Mouse (Mus musculus) monocyte, adult 5-6 weeks (primary cell): ENCODE results near the gene Tlx1. TPM values are rescaled to one million over a fixed set of nuclear protein-coding genes. Genes with fewer than 3 reads are reported as not detected.
A peak's percentile ranks its signal among the peaks of the same experiment; 100 is the strongest.

Experiments
- ATAC-seq: fragments of 153-309, 156-312 bp; replicated peaks from 2 replicates; pipeline ENCODE4 v1.8.0; 2017; ENCODE audit warnings: mild to moderate bottlenecking; ENCODE audit not compliant: low TSS enrichment, insufficient number of reproducible peaks, severe bottlenecking, poor library complexity, low FRiP score
- total RNA-seq: library from RNA; stranded (forward); fragments of 200-1000, 200-491, 200-594 nt; gene quantifications from 3 replicates; pipeline ENCODE4 v1.2.3, GENCODE M21; 2017

The Tlx1 gene
- total RNA-seq, 1 experiment from 2014 or later = not detected

DNA sequence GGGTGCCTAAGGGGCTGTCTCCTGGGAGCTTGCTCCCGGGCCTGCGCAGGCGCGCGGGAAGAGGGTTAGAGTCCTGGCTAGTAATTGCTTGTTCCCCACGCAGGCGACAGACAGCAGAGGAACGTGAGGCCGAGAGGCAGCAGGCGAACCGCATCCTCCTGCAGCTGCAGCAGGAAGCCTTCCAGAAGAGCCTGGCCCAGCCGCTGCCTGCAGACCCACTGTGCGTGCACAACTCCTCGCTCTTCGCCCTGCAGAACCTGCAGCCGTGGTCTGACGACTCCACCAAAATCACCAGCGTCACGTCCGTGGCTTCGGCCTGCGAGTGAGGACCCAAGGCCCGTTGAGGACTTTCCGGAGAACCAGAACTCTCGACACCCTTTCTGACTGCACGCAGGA is 5.3 kb downstream of the Tlx1 start:
- no peak for ATAC-seq

DNA sequence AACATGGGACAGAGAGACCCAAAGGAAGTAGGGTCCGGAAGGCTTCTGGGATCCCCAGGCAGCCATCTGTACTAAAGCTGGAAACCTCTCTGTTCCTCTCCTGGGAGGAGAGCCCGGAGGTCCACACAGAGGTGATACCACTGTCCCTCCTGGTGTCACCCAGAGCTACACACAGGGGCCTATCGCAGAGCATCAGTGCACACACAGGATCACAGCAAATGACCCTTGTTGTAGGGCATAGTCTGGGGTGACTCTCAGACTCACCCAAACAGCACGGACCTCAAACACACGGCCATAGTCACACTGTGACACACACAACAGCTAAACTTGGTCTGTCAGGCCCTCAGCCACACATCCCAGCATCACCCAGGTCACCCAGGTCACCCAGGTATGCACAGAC is 5.9 kb downstream of the Tlx1 start:
- ATAC-seq = no peak

DNA sequence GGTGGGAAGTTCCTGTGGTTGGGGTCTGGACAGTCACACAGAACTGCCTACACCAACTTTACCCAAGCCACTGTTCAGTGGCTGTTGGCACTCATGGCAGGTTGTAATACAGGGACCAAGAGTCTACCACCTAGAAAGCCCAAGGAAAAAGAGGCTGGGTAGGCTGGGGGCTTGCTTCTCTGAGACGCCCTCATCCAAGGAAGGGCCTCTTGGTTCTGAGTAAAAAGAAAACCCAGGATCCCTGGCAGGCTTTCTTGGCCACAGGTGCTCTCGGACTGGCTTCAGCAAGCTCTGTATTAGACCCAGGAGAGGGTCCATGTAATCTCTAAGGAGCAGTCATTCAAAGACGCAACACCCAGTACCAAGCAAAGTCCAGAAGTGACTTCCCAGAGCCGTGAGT is 7.7 kb downstream of the Tlx1 start:
- ATAC-seq = no peak

DNA sequence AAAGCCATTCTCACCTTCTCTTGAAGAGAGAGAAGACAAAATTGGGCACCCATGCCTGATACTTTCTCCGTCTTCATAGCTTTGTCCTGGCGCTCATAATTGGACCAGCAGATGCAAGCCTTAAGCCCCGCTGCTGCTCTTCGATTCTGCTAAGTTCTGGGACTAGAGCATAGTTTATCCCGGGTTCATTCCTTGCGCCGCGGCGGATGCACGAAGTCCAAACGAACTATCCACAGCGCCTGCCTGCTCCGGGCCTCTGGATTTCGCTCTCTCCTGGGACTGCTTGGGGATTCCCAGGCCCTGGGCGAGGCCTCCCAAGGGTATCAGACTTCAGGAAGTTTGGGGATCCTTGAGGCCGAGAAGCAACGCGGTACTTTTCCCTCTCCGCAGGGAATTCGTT is 8.4 kb downstream of the Tlx1 start:
- ATAC-seq = no peak

DNA sequence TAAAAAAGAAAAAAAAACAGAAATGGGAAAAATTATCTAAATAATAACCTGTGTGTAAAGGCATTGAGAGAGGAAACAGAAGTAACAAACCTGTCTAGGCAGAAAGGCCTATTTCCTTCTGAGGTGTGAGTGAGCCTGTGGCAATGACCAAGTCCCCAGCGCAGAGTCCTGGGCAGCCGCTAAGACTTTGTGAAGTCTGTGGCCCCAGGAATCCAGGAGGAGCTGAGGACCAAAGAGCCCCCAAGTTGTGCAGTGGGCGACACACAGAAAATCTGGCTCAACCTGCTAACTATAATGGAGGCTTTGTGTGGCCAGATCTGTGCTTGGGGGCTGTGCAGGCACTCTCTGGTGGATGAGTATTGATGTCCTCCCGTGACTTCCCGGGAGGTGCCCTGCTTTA is 9.0 kb downstream of the Tlx1 start:
- no peak for ATAC-seq

DNA sequence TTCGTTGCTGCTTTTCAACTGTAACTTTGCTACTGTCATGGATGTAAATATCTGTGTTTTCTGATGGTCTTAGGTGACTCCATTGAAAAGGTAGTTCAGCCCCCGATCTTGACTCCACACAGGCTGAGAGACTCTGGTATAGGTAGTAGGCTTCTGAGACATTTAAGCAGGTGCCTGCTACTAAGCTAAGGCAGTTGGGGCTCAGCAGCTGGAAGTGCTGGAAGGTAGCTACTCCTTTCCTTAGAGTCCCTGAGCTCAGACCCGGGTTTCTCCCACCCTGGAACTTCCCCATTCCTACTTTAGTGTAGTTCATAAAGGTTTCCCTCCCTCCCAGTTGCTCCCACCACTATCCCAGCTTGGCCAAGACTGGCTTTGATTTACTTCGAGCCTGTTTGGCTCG is 9.5 kb downstream of the Tlx1 start:
- ATAC-seq = no peak

DNA sequence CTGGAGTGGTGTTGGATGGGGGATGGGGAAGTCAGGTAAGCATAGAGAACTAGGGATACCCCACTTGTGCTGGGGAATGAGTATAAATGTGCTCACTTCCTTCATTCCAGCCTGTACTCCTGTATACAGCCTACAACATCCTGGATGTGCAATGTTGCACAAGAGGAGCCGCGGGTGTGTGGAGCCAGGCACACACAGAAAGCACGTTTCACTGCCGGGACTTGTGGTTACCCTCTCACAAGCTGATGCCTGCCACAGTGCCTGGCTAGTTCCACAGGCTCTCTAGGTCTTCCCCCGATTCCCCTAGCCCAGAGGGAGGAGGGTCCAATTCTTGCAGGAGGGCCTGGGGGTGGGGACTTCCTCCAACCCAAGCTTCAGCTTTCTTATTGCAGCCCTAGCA is 10.0 kb downstream of the Tlx1 start:
- no peak for ATAC-seq

DNA sequence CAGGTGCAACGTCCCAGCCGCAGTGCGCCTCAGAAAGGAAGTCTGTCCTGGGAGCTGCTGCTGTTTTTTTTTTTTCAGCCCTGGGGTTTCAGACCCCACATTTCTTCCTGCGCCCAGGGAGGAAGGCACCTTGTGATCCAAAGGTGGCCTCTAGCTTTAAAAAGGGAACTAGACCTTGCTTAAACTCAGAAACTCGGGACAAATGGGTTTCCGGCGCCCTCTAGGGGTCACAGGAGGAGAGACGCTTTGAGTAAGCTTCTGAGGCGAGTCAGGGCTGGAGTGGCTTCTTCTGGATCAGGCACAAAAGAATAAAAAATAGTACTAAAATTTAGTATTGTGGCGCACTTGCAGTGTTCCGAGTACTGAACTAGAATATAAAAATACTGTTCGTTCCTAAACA is 10.6 kb downstream of the Tlx1 start:
- peak; percentile 75 for ATAC-seq

DNA sequence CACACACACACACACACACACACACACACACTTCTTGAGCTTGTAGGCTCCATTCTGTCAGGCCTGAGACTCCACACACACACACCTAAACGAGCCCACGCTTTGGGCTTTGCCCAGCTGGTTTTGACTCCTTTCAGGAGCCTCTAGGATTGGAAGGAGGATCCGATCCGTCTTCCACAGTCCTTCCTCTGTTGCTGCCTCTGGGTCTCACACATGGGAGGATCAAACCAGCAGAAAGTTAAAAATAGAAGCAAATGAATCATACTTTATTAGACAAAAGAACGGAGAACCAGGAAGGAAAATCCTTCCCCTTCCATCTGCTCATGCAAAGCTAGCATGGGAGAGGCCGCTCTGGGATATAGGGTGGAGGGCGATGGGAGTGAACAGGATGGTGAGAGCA is 11.7 kb downstream of the Tlx1 start:
- no peak for ATAC-seq

DNA sequence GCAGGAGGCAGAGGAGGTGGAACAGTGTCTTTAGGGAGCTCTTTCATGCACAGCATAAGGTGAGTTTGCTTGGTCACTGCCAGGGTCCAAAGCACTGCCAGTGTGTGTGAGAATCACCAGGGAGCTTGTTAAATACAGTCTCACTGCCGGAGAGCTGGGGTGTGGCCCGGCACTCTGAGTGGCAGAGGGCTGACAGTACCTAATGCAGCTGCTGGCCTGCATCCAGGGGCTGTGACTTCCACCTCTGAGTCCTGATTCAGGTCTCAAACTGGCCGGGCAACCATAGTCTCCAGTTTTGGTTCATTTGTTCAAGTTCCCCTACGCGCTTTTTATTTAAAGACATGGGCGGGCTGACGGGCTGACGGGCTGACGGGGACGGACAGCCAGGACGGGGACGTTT is 12.4 kb downstream of the Tlx1 start:
- no peak for ATAC-seq

DNA sequence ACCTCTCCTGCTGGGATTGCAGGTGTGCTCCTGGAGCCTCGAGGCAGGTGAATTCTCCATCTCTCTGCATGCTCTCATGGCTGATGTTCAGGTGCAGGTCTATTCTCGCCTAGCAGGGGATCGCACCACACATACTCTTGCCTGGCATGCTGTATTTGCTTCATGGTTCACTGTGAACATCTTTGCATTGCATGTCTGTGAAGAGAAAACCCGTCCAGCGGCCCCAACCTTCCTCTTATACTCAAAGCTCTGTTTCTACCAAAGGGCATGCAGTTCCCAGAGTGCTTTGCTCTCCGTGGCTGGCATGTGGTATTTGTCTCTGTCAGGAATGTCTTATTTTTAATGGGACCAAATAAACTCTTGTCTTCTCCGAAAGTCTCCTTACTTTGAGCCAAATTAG is 20.0 kb downstream of the Tlx1 start:
- no peak for ATAC-seq

DNA sequence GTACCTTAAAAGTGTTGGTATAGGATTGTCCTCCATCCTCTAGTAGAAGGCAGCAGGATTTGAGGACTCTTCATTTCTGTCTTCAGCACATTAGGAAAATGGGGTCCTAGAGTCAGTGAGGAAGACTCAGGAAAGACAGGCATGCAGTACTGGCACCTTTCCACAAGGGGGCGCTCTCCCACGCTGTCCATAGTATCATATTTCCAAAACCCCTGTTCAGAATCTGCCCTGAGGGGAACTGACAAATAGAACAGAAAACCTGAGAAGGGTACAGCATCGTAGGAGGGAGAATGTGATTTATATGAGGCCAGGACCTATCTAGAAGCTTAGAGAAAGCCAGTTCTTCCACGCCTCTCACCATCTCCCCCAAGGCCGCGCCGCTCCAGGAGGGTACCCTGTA is 24.3 kb downstream of the Tlx1 start:
- ATAC-seq = no peak

DNA sequence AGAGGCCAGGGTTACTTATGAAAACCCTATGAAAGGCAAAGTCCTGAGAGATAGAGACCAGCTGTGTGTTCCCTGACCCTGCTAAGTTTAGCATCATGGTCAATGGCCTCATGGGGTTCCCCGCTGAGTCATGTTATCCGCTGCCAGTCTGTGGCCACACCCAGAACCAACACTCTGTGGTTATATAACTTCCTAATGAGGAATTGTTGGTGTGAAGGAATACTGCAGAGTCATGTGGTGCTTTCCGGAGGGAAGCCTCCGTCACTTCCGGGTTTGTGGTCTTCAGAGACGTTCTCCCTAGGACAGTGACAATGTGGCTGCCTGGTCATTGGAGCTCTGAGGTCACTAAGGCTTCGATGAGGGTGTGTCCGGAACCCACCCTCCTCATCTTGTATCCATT is 25.8 kb downstream of the Tlx1 start:
- peak; percentile 74 for ATAC-seq

DNA sequence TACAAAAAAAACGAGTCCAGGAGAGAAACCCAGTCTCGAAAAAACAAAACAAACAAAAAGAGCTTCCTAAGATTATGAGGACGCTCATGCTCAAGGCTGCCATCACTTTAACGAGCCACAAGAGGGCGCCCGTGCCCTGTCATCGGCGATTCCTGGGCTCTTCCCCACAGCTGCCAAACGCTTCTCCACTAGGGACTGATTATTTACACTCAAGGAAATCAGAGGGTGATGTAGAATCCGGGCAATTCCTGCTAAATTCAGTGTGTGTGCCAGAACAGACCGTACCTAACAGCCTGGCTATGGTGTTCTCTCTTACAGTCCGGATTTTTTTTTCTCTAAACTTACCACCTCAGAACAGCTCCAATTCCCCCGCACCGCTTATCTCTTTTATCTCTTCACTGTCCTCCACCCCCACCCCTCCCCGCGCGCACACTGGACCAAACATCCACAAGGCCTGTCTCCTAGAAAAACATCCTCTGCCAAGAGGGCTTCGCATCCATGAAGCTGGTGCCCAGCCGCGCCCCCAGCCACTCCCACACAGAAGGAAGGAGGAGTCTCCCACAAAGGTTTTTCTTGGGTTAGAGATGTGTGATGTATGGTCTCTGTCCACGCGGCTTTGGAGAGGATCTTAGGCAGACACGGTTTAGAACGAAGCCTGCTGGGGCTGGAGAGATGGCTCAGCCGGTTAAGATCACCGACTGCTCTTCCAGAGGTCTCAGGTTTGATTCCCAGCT is 26.7 kb downstream of the Tlx1 start:
- ATAC-seq = peak; percentile 48; the same call in 1 of the 2 replicates

DNA sequence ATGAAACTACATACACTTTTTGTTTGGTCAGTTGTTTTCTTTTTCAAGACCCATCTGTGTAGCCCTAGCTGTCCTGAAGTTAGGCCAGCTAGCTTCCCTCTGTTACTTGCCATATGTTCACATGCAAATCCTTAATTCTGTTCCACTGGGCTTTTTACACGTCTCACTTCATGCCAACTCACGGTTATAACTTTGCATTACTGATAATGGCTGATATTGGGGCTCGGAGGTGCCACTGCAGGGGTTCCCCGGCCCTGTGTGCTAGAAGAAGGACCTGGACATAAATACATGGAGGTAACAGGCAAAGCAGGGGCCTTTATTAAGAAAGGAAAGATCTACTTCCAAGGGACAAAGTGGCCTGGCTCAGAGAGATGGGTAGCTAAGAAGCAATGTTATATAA is 29.0 kb downstream of the Tlx1 start:
- ATAC-seq = no peak

DNA sequence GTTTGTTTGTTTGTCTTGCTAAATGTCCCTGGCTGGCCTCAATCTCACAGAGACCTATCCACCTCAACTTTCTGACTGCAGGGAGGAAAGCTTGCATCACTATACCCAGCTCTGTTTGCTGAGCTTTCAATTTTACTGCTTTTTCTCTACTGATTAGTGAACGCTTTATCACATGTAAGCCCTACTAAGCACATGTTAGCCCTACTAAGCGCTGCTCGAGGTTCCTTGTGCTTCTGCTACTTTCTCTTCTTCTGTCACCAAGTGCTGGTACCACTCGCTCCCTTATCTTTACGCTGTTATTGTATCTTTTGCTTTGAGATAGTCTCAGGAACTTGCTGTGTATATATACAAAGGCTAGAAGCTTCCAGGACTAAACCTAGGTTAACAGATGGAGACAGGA is 30.0 kb downstream of the Tlx1 start:
- ATAC-seq = no peak

DNA sequence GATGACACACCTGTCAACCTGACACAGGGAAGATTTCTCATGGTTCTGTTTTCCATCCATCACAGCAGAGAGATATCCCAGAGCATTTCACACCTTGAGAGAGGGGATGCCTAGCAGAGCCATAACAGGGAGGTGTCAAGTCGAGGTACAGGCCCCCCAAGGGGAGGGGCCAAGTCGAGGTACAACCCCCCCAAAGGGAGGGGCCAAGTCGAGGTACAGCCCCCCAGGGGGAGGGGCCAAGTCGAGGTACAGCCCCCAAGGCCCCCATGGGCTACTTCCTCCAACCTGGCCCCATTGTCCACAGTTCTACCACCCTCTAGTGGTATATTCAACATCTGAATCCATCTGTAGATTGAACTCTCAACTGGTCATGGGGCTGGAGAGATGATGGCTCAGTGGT is 44.2 kb downstream of the Tlx1 start:
- no peak for ATAC-seq

DNA sequence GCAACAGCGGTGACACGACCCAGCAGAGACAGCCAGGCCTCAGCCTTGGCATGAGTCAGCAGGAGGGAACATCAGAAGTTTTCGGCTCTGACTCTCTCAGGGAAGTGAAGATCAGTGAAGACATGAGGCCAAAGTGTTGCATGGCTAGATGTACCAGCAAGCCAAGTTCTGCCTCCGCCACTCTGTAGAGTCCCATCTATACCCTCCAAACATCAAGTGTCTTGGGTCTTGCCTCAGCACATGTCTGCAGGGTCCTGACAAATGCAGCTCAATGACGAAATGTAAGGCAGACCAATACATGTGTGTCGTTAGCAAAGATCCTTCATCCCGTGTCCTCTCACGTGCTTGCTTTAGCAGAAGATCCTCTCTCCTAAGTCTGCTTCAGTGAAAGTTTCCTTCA is 46.5 kb downstream of the Tlx1 start:
- ATAC-seq = no peak

DNA sequence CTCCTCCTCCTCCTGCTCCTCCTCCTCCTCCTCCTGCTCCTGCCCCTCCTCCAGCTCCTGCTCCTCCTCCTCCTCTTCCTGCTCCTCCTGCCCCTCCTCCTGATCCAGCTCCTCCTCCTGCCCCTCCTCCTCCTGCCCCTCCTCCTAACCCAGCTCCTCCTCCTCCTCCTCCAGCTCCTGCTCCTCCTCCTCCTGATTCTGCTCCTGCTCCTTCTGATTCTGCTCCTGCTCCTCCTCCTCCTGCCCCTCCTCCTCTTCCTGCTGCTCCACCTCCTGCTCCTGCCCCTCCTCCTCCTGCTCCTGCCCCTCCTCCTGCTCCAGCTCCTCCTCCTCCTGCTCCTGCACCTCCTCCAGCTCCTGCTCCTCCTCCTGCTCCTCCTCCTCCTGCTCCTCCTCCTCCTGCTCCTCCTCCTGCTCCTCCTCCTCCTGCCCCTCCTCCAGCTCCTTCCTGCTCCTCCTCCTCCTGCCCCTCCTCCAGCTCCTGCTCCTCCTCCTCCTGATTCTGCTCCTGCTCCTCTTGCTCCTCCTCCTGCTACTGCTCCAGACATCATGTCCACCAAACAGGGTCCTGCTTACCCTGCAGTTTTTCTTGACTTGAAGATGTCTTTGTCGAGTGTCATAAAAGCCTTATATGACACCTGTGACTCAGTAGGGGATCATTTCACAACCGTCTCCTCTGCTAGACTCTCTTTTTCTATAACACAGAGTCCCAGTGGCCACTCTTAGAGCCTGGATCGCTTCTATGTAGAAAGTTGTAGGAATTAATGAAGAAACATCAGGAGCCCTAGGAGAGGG is 55.0 kb downstream of the Tlx1 start:
- no peak for ATAC-seq
